Mouse (Mus musculus) layer of hippocampus, adult 18-20 months (tissue): Measurements from ENCODE around the gene Gpa33. TPM values are rescaled to one million over a fixed set of nuclear protein-coding genes. Genes with fewer than 3 reads are reported as not detected.
"Not testable (repeated sequence)": the region's sequence is repeated elsewhere in the genome, so short reads cannot be mapped to it uniquely, and the experiment has no call there.

Source experiments
- DNase-seq, 2 experiments: peaks; one replicate each; pipeline ENCODE4 v3.0.0; 2022; ENCODE audit warnings: low spot score in 2 of 2
- total RNA-seq, 2 experiments: library from RNA; stranded (reverse); gene quantifications; 2 replicates each; pipeline ENCODE4 v1.2.3; 2021

Gene Gpa33
- total RNA-seq, 2 experiments from 2014 or later = not detected

DNA sequence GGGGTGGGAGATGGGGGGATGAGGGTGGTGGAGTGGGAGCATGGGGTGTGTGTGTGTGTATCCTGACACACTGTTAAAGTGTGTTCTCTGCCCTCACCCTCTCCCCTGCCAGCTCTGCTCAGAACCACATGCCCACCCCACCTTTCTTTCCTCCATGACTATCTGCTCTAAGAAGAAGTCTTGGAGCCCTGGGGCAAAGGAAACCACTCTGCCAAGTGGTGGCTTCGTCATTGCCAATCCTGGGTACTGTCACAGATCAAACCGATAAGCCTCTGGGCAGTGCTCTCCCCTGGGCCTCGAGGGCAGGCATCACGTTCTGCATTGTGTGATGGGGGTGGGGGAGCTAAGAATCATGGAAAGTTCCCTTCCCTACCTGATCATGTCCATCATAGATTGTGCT lies 2.3 kb downstream of the Gpa33 start:
- DNase-seq = no peak

DNA sequence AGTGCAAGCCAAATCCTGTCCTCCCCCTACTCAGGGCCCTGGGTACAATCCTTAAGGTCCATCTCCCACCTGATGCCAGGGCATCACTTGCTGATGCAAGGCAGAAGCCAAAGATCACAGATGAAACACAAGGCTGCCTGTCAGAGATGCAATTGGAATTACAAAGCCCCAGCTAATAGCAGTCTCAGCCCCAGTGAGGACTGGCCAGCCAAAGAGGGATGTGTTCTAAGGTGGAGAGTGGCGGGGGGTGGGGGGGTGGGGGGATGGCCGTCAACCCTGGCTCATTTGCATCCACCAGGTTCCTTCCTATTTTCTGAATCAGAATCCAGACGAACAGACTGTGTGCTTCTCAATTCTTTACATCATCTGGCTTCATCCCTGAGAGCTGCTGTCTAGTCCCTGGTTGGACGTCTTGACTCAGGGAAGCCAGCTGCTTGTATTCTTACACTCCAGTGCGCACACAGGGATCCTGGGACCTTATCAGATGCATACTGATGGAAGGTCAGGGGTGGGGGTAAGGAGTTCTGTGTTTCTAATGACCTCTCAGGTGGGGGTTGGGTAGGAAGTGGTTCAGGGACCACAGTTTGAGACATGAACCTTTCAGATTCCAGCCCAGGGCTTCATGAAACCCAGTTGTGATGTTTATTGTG lies 5.2 kb downstream of the Gpa33 start:
- DNase-seq = no peak

- DNase-seq = no peak
These were observed 7.4 kb downstream of the Gpa33 start for GRCm38 (mm10) chr1:166137244-166137938.

DNA sequence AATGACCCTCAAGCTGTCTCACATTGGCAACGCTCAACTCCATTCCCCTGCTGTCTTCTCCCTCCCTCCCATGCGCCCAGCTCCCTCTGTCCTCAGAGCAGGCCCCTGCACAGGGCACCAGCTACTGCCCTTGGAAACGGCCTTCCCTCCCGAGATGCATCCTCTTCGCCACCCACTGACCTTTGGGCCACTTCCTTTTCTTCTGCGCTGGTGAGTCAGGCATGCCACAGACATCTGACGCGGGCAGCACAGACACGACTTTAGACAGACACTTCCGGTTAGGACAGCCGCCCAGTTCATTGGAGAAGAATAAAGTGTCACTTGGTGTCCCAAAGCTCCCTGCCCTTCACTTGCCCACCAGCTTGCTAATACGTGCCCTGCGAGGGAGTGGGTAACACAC lies 8.1 kb downstream of the Gpa33 start:
- DNase-seq = no peak

DNA sequence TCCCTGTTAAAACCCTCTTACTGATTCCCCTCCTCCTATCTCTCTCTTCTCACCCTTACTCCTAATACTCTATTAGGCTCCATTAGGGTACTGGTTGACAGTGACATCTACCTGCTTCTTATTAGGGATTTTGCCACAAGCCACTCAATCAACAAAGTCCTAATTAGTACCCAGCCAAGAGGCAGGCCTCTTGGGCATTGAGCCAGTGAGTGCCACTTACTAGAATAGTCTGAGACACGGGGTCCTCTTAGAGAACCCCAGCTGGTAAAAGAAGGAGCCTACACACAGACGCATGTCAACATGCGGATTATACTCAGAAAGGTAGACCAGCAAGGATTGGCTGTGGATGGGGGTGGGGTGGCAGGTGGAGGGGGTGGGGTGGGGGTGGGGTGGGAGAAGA lies 9.1 kb downstream of the Gpa33 start:
- DNase-seq = no peak

DNA sequence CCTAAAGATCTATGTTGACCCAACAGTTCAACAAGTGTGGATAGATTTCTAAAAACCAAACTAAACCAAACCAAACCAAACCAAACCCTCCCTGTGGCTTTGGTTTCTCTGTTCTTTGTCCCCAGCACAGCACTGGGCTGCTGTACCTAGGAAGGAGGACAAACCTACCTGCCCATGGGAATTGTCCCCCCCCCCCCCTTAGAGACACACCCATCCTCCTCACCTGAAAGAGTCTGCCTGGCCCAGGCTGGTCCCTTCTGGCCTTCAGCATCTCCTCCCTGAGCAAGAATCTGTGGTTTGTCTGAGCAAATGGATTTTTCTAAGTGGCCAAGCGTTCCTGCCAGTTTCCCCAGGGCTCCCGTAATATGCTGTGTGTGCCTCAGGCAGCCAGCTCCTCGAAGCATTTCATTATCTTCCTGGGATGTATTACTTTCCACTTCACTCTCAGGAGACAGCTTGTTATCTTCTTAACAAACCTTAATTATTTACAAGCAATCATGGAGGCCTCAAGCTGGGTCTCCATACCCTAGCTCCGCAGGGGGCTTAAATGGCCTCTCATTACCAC lies 9.7 kb downstream of the Gpa33 start:
- no peak for DNase-seq

GRCm38 (mm10) chr1:166141868-166142267 lies 11.8 kb downstream of the Gpa33 start:
- DNase-seq = not testable (repeated sequence)

GRCm38 (mm10) chr1:166142369-166142768 lies 12.3 kb downstream of the Gpa33 start:
- DNase-seq = no peak

DNA sequence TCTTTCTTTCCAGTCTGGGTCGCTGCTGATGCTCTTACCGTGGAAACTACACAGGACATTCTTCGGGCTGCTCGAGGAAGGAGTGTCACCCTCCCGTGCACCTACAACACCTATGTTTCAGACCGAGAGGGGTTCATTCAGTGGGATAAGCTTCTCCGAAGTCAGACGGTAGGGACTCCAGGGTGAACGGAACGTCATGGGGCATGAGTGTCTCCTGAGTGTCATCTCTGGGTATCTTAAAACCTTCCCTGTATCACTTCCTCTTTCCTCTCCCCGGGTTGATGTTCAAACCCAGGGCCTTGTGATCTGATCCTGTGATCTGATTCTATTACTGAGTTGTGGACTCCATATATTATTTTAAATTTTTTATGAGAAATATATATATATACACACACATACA lies 16.6 kb downstream of the Gpa33 start:
- no peak for DNase-seq

DNA sequence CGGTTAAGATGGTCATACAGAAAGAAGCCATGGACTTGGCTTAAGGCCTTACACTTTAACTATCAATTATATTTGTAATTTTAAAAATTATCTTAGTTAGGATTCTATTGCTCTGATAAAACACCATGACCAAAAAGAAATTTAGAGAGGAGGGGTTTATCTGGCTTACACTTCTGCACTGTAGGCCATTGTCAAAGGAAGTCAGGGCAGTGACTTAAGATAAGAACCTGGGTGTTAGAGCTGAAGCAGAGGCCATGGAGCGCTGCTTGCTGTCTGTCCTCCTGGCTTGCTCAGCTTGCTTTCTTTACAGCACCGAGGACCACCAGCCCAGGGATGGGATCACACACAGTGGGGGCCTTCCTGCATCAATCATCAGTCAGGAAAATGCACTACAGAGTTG lies 17.6 kb downstream of the Gpa33 start:
- no peak for DNase-seq

GRCm38 (mm10) chr1:166149441-166149840 lies 19.4 kb downstream of the Gpa33 start:
- no peak for DNase-seq

DNA sequence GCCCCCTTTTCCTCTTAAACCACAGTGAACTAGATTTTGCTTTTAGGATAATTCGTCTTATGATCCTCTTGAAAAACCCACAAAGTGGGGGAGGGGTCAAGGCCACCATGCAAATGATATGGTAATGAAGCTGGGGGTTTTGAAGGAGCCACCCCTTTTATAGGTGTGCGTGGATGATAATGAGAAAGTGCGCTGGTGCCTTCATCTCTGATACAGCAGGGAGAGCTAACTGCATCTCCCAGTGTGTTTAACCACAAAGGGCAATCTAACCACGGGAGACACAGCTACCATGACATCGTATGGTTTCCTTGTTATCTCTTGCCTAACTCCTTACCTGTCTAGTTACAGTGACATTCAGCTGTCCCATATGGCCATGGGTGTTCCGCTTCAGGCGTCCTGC lies 20.0 kb downstream of the Gpa33 start:
- no peak for DNase-seq

- no peak for DNase-seq
These were observed 21.3 kb downstream of the Gpa33 start for GRCm38 (mm10) chr1:166151341-166151740.

DNA sequence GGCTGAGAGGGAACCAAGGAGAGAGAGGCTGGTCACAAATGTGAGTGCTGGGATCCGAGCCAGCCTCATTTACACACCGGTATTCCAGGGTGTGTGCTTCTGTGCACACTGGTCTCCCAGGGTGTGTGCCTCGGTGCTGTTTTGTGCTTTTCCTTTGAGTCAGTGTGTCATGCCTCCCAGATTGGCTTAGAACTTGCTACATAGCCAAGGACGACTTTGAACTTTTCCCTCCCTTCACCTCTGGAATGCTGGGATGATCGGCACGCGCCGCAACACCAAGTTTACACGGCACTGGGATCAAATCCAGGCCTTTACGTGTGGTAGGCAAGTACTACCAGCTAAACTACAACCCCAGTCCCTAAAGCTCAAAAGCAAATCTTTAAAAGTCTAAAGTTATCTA lies 22.0 kb downstream of the Gpa33 start:
- no peak for DNase-seq

- peak; percentile 77 to 93 for DNase-seq
These were observed 23.5 kb downstream of the Gpa33 start for GRCm38 (mm10) chr1:166153351-166154120.

DNA sequence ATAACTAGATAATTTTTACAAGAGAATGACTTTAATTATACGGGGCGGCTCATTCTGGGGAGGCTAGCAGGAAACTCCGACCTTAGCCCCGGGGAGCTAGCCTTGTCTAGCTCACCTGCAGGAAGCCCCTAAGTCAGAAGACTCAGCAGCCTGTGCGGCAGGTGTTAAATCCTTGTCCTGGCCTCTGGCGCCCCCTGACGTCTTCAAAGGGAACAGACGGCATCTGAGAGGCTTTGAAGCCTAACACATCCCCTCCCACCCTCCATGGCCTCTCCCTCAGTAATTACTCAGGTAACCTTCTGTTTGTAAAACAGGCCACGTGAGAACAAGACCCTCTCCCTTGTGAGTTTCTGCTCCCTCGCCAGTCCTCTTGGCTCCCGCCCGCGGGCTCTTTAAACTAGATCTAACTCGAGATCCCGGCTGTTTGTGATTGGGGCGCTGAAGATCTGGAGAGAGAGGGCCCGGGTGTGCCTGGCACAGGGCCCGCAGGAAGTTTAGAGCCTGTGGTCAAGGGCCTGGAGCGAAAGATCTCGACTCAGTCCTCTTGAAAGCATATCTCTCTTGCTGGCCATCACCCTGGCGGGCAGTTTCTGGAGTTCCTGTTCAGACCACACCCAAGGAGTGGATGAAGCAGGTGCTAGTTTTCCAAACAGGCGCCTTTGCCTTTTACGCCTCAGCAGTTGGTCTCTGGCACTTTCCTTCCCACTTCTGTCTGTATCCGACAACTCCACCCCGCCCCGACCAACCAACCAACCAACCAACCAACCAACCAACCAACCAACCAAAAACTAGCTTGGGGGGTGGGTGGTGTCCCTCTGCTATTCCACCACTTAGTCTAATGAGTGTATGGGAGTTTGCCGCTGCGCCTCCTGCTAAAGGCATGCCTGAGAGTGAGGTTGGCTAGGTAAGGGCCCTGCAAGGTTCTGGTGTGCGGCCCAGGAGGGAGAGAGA lies 24.4 kb downstream of the Gpa33 start:
- peak; percentile 45 to 84 for DNase-seq

DNA sequence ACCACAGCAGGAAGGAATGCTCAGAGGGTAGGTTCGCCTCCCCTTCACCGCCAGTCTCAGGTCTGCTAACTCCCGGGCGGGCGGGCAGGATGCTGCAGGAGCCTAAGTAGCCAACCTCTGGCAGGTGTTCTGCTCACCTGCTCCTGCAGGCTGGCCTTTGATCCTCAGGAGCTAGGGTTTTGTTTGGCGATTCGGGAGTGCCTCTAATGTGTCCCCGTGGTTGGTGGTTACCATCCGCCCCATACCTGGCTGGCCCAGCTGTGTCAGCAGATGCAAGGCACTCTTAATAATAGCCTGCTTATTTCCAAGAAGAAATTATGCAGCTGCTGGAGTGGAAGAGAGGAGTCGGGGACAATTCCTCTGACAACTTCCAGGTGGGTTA lies 25.1 kb downstream of the Gpa33 start:
- DNase-seq = no peak

GRCm38 (mm10) chr1:166157712-166158111 lies 27.7 kb downstream of the Gpa33 start:
- no peak for DNase-seq

GRCm38 (mm10) chr1:166158664-166159063 lies 28.6 kb downstream of the Gpa33 start:
- no peak for DNase-seq

DNA sequence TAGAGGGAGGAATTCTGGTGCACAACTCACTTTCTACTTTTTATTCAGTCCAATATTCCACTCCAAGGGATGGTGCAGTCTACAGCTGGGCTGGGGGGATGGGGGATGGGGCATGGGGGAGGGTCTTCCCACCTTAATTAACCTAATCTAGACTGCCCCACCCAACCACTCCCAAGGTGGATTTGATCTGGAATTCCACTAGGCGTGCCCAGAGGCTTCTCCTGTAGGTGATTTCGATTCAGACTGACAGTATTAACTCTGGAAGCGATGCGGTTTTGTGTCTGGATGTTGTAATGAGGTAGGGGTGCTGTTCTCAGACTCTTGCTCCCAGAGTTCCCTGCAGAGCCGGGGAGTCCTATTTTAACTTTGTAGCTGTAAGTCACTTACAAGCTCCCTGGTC lies 30.1 kb downstream of the Gpa33 start:
- DNase-seq = no peak
